Mouse (Mus musculus): ENCODE data around the gene Tfap2c. TPM values are rescaled to one million over a fixed set of nuclear protein-coding genes. Genes with fewer than 3 reads are reported as not detected.

Gene Tfap2c
- polyA plus RNA-seq (2011; ENCODE audit: insufficient read length, low read depth, missing spikeins) = not detected in 2 replicates

DNA sequence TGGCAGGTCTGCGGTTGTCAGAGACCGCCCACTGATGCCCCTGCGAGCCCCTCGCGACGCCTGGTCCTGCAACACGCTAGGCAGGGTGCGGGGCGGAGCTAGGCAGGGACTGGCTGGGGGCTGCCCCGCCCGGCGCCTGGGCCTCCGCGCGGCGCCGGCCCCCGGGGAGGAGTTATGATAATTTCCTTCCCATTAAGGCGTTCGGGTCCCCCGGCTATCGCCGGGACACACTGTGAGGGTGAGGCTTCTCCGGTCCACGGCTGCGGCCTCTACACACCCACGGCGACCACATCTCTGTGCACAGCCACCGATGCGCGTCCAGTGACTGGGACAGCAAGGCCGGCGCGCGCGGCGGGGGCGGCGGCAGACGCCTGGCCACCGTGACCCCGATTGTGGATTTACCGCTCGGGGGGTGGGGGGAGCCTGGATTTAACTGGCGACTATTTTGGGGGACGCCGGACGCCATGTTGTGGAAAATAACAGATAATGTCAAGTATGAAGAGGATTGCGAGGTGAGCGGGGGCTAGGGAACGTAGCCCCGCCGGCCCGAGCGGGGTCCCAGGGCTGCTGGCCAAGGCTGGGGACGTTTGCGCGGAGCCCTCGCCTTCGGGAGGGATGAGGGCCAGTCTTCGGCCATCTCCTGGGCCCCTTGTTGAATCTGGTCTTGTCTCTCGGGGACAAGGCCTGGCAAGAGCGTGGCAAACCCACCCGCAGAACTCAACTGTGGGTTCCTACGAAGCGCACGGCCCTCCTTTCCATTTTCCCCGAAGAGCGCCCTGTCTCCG is at the start of gene Tfap2c:
Tfap2c (plus strand) TSS at position 223 of the 785 bp plus-strand sequence.
- Histone ChIP-seq H3K27ac (ENCODE audit: insufficient read depth, low read length) (no peak within 1 kb of the TSS), H3K4me1 (ENCODE audit: control insufficient read depth, insufficient read depth, low read length) (no peaks in the 10 kb centered on the region), H3K4me3 (ENCODE audit: insufficient read depth, low read length) (peak within 1 kb of the TSS; percentile 20; the same call in 1 of the 2 replicates)
- TF ChIP-seq CTCF (IDR thresholded peaks at IDR 0.05; ENCODE audit: borderline replicate concordance, insufficient read depth, low read length) = no peak
- TF ChIP-seq POLR2A (IDR thresholded peaks at IDR 0.05; ENCODE audit: low read depth, low read length) = no peak

DNA sequence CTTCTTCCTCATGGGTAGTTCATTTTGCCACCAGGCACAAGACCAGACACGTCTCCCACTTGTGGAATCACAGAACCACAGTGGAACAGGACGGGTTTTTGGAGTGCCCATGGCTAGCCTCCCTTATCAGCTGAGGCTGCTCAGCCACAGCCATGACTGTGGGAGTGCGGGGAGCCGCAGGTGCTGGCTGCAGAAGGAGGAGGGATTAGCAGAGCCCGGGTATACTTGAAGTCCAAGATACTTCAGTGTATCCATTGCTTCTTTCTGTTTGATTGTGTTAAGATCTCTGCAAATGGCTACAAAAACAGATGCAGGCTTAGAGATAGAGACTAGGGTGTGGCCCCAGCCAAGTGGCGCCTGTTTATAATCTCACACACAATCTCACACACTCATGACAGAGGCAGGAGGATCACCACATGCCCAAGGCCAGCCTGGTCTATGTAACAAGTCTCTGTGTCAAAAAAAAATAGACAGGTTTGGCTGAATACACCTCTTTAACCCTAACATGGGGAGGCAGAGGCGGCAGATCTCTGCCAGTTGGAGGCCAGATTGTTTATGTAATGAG is 48.6 kb upstream of the Tfap2c start:
- Histone ChIP-seq H3K4me1 (ENCODE audit: control insufficient read depth, insufficient read depth, low read length) (no peaks in the 10 kb centered on the region), H3K4me3 (ENCODE audit: insufficient read depth, low read length) (no peak overlapping the region), H3K27ac (ENCODE audit: insufficient read depth, low read length) (no peak overlapping the region)
- no peak for TF ChIP-seq POLR2A (IDR thresholded peaks at IDR 0.05; ENCODE audit: low read depth, low read length)
- TF ChIP-seq CTCF (IDR thresholded peaks at IDR 0.05; ENCODE audit: borderline replicate concordance, insufficient read depth, low read length) = no peak

DNA sequence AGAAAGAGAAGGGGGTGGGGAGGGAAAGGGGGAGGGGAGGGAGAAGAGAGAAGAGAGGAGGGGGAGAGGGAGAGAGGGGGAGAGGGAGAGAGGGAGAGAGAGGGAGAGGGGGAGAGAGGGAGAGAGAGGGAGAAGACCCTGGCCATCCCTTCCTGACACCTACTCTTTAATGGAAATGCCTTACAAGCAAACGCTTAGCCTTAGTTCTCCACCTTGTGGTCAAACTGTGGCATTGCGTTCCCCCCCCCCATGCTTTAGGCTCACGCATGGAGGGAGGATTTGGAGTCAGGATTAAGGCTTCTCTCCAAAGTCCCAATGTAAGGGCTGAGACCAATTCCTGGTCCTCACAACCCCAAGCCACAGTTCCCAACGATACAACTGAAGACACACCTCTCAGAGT is 48.1 kb upstream of the Tfap2c start:
- H3K4me3 ChIP-seq (ENCODE audit: insufficient read depth, low read length) = no peak overlapping the region
- TF ChIP-seq CTCF (IDR thresholded peaks at IDR 0.05; ENCODE audit: borderline replicate concordance, insufficient read depth, low read length) (peak; percentile 63; the same call in 1 of the 2 replicates), POLR2A (IDR thresholded peaks at IDR 0.05; ENCODE audit: low read depth, low read length) (no peak)

DNA sequence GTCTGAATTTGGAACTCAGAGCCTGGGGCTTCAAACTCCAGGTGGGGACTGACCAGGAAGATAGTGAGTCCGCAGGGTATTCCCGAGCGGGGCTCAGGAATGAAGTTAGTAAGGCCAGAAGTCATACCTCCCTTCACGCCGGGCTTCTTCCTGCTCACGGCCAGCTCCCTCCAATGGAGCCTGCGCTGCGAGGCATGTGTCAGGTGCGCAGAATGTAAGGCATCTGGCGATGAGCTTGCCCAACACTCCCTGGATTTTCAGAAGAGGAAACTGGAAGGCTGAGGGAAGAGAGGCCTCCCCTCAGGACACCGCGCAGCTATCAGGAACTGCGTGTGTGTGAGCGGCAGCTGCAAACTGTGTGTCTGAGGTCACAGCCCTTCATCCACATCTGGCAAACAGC is 47.2 kb upstream of the Tfap2c start:
- TF ChIP-seq CTCF (IDR thresholded peaks at IDR 0.05; ENCODE audit: borderline replicate concordance, insufficient read depth, low read length) = no peak
- no peak for TF ChIP-seq POLR2A (IDR thresholded peaks at IDR 0.05; ENCODE audit: low read depth, low read length)
- Histone ChIP-seq H3K27ac (ENCODE audit: insufficient read depth, low read length) (no peak overlapping the region), H3K4me3 (ENCODE audit: insufficient read depth, low read length) (no peak overlapping the region), H3K4me1 (ENCODE audit: control insufficient read depth, insufficient read depth, low read length) (no peaks in the 10 kb centered on the region)

More for the DNA sequence above, 48.1 kb upstream of the Tfap2c start:
- H3K27ac ChIP-seq (ENCODE audit: insufficient read depth, low read length) = no peak overlapping the region
- no peaks in the 10 kb centered on the region for H3K4me1 ChIP-seq (ENCODE audit: control insufficient read depth, insufficient read depth, low read length)

DNA sequence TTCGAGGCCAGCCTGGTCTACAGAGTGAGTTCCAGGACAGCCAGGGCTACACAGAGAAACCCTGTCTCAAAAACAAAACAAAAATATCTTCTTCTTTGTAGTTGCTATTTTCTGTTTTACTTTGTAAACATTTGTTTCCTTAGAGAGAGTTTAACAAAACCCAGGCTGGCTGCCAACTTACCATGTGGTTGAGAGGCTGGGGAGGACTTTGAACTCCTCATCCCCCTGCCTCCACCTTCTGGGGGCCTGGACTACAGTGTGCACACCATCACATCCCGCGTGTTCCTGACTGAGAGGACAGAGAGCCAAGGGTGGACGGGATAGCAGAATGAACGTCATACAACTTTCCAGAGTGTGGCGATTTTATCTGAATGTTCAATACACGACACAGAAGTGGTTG is 43.3 kb upstream of the Tfap2c start:
- Histone ChIP-seq H3K27ac (ENCODE audit: insufficient read depth, low read length) (no peak overlapping the region), H3K4me3 (ENCODE audit: insufficient read depth, low read length) (no peak overlapping the region), H3K4me1 (ENCODE audit: control insufficient read depth, insufficient read depth, low read length) (no peaks in the 10 kb centered on the region)
- TF ChIP-seq CTCF (IDR thresholded peaks at IDR 0.05; ENCODE audit: borderline replicate concordance, insufficient read depth, low read length) = no peak

DNA sequence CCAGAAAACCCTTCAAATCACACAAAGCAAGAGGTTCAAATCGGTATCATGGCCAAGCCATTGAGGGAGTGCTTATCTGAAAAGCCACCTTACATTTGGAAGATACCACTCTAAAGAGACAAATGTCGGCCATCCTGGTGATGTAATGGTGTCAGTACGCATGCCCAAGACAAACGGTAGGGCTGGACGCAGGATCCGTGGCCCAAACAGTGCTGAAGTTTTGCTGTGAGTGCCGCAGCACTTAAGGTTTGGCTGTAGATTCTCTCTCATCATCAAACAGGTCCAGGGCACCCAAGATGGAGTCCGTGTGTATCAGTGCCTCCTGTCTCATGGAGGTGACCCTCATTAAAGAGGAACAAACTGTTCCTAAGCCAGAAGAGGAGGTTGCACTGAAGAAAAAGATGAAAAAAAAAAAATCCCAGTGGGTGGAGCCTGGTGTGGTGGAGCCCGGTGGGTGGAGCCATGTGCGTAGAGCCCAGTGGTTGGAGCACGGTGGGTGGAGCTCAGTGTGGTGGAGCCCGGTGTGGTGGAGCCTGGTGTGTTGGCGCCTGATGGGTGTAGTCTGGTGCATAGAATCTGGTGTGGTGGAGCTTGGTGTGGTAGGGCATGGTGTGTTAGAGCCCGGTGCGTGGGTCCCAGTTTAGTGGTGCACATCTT is 39.2 kb upstream of the Tfap2c start:
- H3K4me3 ChIP-seq (ENCODE audit: insufficient read depth, low read length) = no peak overlapping the region
- no peak overlapping the region for H3K27ac ChIP-seq (ENCODE audit: insufficient read depth, low read length)
- H3K4me1 ChIP-seq (ENCODE audit: control insufficient read depth, insufficient read depth, low read length) = no peaks in the 10 kb centered on the region
- TF ChIP-seq CTCF (IDR thresholded peaks at IDR 0.05; ENCODE audit: borderline replicate concordance, insufficient read depth, low read length) (no peak), POLR2A (IDR thresholded peaks at IDR 0.05; ENCODE audit: low read depth, low read length) (no peak)

DNA sequence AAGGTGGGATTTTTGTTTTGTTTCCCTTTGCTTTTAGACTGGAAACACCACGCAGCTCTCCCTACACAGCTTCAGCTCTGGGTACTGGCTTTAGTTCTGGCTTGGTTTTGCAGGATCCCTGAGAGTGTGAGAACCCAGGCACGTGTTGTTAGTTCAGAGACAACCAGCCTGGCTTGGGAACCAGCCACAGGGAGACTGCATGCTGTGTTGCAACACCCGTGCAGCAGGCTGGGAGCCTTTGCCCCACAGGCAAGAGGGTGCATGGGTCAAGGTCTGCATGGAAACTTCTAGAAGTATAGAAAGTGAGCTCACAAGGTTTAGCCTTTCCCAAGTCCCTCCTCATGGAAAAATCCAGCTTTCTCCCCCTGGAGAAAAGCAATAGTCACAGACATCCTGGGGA is 38.5 kb upstream of the Tfap2c start:
- Histone ChIP-seq H3K27ac (ENCODE audit: insufficient read depth, low read length) (no peak overlapping the region), H3K4me1 (ENCODE audit: control insufficient read depth, insufficient read depth, low read length) (no peaks in the 10 kb centered on the region), H3K4me3 (ENCODE audit: insufficient read depth, low read length) (no peak overlapping the region)
- no peak for TF ChIP-seq CTCF (IDR thresholded peaks at IDR 0.05; ENCODE audit: borderline replicate concordance, insufficient read depth, low read length)
- TF ChIP-seq POLR2A (IDR thresholded peaks at IDR 0.05; ENCODE audit: low read depth, low read length) = no peak

DNA sequence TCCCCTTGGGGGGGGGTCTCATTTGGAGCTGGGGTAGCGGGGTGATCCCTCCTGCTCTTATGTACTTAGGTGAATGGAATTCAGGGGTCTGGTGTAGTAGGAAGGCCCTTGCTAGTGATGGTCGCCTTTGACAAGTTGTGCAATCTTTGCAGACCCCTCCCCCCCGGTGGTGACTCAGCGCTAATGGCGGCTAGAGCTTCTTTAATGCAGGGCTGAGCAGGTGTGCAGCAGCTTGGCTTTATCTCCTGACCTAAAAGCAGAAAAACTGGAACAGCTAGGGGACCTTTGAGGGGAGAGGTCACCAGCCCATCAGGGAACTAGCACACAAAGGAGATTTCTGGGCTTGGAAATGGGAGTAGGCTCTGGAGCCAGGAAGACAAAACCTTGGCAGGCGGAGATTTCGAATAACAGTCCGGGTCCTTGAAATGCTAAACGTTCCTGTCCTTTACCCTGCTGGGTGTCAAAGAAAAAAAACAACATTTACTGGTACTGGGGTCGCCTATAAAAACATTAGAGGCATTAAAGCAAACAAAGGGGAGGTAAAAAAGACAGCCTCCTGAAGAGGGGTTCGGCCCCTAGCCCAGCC is 32.9 kb upstream of the Tfap2c start:
- H3K4me3 ChIP-seq (ENCODE audit: insufficient read depth, low read length) = no peak overlapping the region
- no peaks in the 10 kb centered on the region for H3K4me1 ChIP-seq (ENCODE audit: control insufficient read depth, insufficient read depth, low read length)
- H3K27ac ChIP-seq (ENCODE audit: insufficient read depth, low read length) = no peak overlapping the region
- TF ChIP-seq CTCF (IDR thresholded peaks at IDR 0.05; ENCODE audit: borderline replicate concordance, insufficient read depth, low read length) = no peak

DNA sequence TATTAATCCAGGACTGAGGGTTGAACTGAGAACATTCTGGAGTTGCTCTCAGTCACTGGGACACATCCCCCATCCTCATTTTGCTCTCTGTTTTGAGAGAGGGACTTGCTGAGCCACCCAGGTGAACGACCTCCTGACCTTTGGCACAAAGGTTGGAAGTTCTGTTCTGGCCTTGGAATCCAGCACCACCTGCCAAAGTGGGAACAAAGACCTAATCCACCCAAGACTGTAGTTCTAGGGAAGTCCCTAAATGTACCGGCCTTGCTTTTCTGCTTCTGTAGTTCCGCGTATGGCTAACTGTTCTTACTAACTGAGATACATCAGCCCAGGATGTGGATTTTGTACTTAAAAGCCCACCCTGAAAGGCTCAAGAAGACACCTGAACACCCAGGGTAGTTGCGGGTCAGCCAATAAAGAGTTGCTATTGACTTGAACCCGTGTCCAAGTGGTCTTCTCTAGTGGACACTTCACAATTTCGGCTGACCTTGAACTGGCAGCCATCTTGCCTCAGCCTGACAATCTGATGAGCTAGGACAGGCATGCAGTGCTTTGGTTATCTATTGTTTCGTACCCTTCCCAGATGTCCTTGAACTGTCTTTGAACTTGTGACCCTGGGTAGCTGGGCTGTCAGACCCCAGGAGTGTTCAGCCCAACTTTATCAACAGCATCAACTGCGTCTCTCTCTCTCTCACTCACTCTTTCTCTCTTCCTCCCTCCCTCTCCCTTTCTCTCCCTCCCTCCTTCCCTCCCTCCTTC is 28.6 kb upstream of the Tfap2c start:
- TF ChIP-seq CTCF (IDR thresholded peaks at IDR 0.05; ENCODE audit: borderline replicate concordance, insufficient read depth, low read length) = no peak
- no peak overlapping the region for H3K27ac ChIP-seq (ENCODE audit: insufficient read depth, low read length)
- no peak overlapping the region for H3K4me3 ChIP-seq (ENCODE audit: insufficient read depth, low read length)
- peaks cover 2% of the 10 kb centered on the region; the same call in 1 of the 2 replicates for H3K4me1 ChIP-seq (ENCODE audit: control insufficient read depth, insufficient read depth, low read length)

Data from embryonic fibroblast, embryonic 13.5 days (primary cell).